Mouse (Mus musculus) heart, postnatal 0 days (tissue): ENCODE measurements around the gene Apopt1.

Experiments
- CTCF ChIP-seq: IDR thresholded peaks from 2 replicates; pipeline ENCODE4 v1.5.1; 2016; ENCODE audit warnings: antibody characterized with exemption, control low read depth, low read depth
- EP300 ChIP-seq: IDR thresholded peaks from 2 replicates; pipeline ENCODE4 v1.6.1; 2016; ENCODE audit warnings: antibody characterized with exemption, low read depth

DNA sequence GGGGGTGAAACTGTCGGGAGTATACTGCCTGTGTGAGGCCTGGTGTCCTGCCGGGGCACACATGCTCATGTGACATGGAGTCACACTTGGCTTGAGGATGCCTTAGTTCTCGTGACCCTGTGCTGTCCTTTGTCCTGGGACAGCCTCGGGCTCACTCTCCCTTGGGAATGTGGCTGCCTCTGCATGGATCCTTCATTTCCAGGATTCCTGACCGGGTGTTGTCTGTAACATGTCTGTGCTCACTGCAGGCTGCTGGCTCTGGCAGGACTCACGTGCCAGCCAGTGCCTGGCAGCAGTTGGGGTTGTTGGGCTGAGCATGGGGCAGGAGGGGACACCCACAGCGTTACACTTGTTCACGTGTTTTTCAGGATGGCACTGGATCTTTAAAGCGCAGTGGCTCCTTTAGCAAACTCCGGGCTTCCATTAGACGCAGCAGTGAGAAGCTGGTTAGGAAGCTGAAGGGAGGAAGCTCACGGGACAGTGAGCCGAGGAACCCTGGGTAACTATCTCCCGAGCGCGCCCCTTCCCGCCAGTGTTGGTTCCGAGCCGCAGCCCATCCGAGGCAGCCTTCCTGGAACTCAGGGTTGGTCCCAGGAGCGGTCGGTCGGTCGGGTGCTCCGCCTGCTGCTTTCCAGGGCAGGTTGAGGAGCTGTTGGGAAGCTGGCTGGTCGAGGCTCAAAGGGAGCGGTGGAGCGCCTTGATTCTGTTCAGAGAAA is 82.3 kb downstream of the Apopt1 start:
- no peak for TF ChIP-seq CTCF
- no peak; the same call in 1 of the 2 replicates for TF ChIP-seq EP300
